Mouse (Mus musculus) leukemia stem cell, adult 10-12 weeks (primary cell): ENCODE results near the gene Stac3. TPM values are rescaled to one million over a fixed set of nuclear protein-coding genes. Genes with fewer than 3 reads are reported as not detected.

Experiments used
- polyA plus RNA-seq: library from polyadenylated mRNA; stranded (reverse); fragments of >175 nt; gene quantifications from 2 replicates; pipeline ENCODE4 v1.2.3, GENCODE M21; 2012; ENCODE audit warnings: low replicate concordance

The Stac3 gene
- 0.28 and 0.34 TPM in 2 replicates for polyA plus RNA-seq

DNA sequence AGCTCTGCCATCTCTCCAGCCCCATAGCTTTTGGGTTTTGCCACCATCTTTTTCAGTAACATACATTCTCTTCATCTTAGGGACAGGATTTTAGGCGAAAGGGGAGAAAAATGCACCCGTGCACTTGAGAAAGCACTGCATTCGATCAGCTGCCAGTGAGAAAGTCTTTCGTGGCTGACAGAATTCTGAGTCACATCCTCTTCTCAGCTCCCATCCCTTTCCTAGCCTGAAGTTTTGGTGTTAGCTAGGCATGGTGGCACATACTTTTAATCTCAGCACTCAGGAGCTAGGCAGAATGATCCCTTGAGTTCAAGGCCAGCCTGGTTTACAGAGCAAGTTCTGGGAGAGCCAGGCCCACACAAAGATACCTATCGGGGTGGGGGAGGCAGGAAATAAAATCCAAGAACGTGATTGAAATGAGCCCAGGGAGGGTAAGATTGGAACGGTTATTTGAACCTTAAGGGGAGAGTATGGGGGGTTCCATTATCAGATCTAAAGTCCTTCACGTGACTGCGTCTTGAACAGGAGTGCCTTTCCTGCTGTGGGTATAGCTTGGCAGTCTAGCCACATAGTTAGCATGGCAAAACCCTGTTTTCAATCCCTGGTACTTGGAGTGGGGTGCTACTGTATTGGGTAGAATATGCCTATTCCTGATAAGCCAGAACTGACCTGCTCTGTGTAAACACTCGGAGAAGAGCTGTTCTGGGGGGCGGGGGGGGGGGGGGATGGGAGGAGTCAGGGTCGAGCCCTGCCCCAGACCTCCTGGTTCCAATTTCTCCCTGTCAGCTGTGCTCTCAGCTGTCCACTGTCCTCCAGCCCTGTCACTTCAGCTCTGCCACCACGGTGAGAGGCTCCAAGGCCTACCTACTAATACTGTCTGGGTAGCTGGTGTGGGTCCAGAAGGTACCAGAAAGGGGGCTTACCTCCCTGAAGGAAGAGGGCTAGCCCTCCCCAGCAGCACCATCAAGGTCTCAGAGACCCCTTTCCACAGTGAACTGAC, at the start of gene Stac3:
TSS of gene Stac3 (plus strand) at position 793 of the 1,000 bp plus-strand sequence.

DNA sequence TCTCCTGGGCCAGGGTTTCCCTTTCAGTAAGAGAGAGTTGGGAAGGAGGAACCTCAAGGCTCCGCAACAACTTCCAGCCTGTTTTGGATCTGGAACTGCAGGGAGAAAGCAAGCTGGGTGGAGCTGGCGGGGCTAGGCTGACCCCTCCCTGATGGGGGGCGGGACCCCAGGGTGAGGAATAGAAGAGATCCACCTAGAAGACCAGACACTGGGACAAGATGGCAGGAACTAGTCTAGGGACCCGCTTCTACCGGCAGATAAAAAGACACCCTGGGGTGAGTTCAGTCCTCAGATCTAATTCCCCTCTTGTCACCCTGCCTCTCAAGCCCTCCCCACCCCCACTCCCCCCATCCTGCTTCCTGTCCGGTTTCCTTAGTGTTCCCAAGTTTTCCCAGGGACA, 13.3 kb downstream of the Stac3 start, which contains the start of gene Ndufa4l2:
TSS of gene Ndufa4l2 (plus strand) at position 204 of the 400 bp plus-strand sequence.

DNA sequence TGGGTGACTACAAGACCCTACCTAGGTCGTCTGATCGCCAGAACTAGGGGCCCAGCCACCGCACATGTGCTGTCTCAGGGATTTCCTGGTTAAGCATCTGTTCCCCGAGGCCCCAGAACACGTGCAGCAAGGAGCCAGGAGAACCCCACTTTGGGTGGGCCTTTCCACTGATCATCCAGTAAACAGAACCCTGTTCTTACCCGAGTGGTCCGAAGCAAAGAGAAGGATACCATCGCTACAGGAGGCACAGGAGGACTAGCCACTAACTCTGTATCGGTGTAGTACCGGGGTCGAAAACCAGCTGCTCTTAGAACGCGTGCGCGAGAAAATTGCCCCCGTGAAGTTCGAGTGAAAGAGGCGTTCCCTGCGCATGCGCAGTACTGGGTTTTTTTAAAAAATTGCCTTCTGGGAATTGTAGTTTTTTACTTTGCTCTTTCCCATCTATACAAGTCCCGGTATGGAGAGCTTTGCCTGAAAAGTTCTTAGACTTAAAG, 20.6 kb downstream of the Stac3 start, which contains the start of gene Shmt2:
TSS of gene Shmt2 (minus strand) at position 357 of the 494 bp plus-strand sequence.

GRCm38 (mm10) chr10:127534036-127534928, 32.8 kb downstream of the Stac3 start, which contains the start of gene Nxph4:
TSS of gene Nxph4 (minus strand) at chr10:127534559.

Other genes starting within 250 kb of the Stac3 start
- 0.28 and 0.67 TPM in 2 replicates for gene Kif5a, start 238.3 kb upstream of the Stac3 start, polyA plus RNA-seq
- gene Dctn2, start 235.3 kb upstream of the Stac3 start, polyA plus RNA-seq, result 141 and 189 TPM in 2 replicates
- gene Mbd6, start 212.7 kb upstream of the Stac3 start, polyA plus RNA-seq, result 482 and 702 TPM in 2 replicates
- gene Mars, start 189.9 kb upstream of the Stac3 start, polyA plus RNA-seq, result 21.6 and 105 TPM in 2 replicates
- 11.2 and 19.8 TPM in 2 replicates for gene Arhgap9, start 179.7 kb upstream of the Stac3 start, polyA plus RNA-seq
- not detected in 2 replicates for gene Gli1, start 159.7 kb upstream of the Stac3 start, polyA plus RNA-seq
- not detected in 2 replicates for gene Inhbe, start 147.3 kb upstream of the Stac3 start, polyA plus RNA-seq
- not detected in 2 replicates for gene Inhbc, start 131.3 kb upstream of the Stac3 start, polyA plus RNA-seq
- gene R3hdm2, start 121.4 kb upstream of the Stac3 start, polyA plus RNA-seq, result 89.6 and 133 TPM in 2 replicates
- gene Ndufa4l2, start 13.3 kb downstream of the Stac3 start, polyA plus RNA-seq, result 3.2 and 4.0 TPM in 2 replicates
- 339 and 390 TPM in 2 replicates for gene Shmt2, start 20.8 kb downstream of the Stac3 start, polyA plus RNA-seq
- gene Nxph4, start 32.9 kb downstream of the Stac3 start, polyA plus RNA-seq, result not detected in 2 replicates
- 73.7 and 96.9 TPM in 2 replicates for gene Lrp1, start 119.5 kb downstream of the Stac3 start, polyA plus RNA-seq
- gene Stat6, start 141.3 kb downstream of the Stac3 start, polyA plus RNA-seq, result 9.7 and 120 TPM in 2 replicates
- 3.4 and 6.8 TPM in 2 replicates for gene Nemp1, start 165.2 kb downstream of the Stac3 start, polyA plus RNA-seq
- 56.8 and 64.3 TPM in 2 replicates for gene Nab2, start 166.9 kb downstream of the Stac3 start, polyA plus RNA-seq
- gene Myo1a, start 203.5 kb downstream of the Stac3 start, polyA plus RNA-seq, result 0.12 and 0.22 TPM in 2 replicates
- 0.77 and 2.2 TPM in 2 replicates for gene Tac2, start 222.8 kb downstream of the Stac3 start, polyA plus RNA-seq
- 1.2 and 2.7 TPM in 2 replicates for gene Zbtb39, start 237.9 kb downstream of the Stac3 start, polyA plus RNA-seq